Mouse (Mus musculus): ENCODE data around the gene Gm21775. TPM values are rescaled to one million over a fixed set of nuclear protein-coding genes. Genes with fewer than 3 reads are reported as not detected.
"Not testable (repeated sequence)": the region's sequence is repeated elsewhere in the genome, so short reads cannot be mapped to it uniquely, and the experiment has no call there.

Gm21775 gene
- not detected in 2 replicates for polyA plus RNA-seq (2015; fragmentation: Nextera tagmentation; extraction: Ambion mirVana)

DNA sequence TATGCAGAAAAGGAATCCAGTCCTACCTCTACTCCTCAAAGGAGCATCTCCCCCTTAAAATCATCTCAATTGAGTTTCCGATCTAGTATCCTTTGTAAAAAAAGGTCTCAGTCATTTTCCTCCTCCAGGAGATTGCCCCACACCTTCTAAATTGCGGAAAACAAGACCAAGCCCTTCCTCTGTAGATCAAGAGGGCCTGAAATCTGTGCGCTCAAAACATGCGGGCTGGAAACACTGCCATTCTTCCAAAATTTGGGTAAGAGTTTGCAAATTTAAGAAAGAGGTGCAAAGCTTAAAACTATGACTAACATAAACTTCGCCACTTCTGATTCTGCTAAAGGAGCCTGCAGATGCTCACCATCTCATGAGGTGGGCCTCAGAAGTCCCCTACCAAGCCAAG lies at the start of gene Gm21775:
Gene Gm21775, plus strand, starts transcription at position 301 of the 400 bp plus-strand sequence.
- H3K4me1 ChIP-seq (replicated peaks; ENCODE audit: control insufficient read depth, insufficient read depth, low read length); ATAC-seq; H3K4me3 ChIP-seq (replicated peaks; ENCODE audit: low read length); H3K27ac ChIP-seq (ENCODE audit: low read length); H3K9me3 ChIP-seq (ENCODE audit: control insufficient read depth, low read length); H3K9ac ChIP-seq (replicated peaks; ENCODE audit: low read depth, low read length); H3K36me3 ChIP-seq (ENCODE audit: control insufficient read depth, insufficient read depth); H3K27me3 ChIP-seq (replicated peaks; ENCODE audit: control insufficient read depth, insufficient read depth, low read length); H3K4me2 ChIP-seq (ENCODE audit: low read length): not testable (repeated sequence)
- 90% methylated on average over 2 of the region's 5 CpGs for WGBS

DNA sequence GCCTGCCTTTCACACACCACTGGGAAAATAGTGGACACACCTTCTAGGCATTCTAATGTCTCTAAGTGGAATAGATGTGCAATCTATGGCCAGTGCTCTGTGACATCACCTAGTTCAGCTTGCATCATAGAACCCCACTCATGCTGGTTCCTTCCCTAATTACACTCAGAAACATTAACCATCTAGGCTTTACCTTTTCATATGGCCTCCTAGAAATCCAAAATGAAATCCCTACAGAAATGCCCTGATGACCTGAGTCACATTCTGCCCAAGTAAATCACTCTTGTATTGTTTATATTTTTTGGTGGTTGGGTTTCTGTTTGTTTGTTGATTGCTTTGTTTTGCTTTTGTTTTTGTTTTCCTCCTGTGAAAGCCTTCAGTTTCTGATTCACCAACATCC lies 17.3 kb upstream of the Gm21775 start, which contains the start of gene Gm20737:
Gene Gm20737, minus strand, starts transcription at position 101 of the 400 bp plus-strand sequence.
- H3K4me3 ChIP-seq (replicated peaks; ENCODE audit: low read length); H3K27me3 ChIP-seq (replicated peaks; ENCODE audit: control insufficient read depth, insufficient read depth, low read length); H3K4me2 ChIP-seq (ENCODE audit: low read length); H3K4me1 ChIP-seq (replicated peaks; ENCODE audit: control insufficient read depth, insufficient read depth, low read length); ATAC-seq; H3K27ac ChIP-seq (ENCODE audit: low read length); H3K36me3 ChIP-seq (ENCODE audit: control insufficient read depth, insufficient read depth); H3K9me3 ChIP-seq (ENCODE audit: control insufficient read depth, low read length); H3K9ac ChIP-seq (replicated peaks; ENCODE audit: low read depth, low read length): not testable (repeated sequence)

Other genes starting within 250 kb of the Gm21775 start
- not detected in 2 replicates for gene Gm20834, start 228.9 kb upstream of the Gm21775 start, polyA plus RNA-seq (2015; fragmentation: Nextera tagmentation; extraction: Ambion mirVana)
- not detected in 2 replicates for gene Gm28510, start 140.7 kb upstream of the Gm21775 start, polyA plus RNA-seq (2015; fragmentation: Nextera tagmentation; extraction: Ambion mirVana)
- not detected in 2 replicates for gene Gm20737, start 17.4 kb upstream of the Gm21775 start, polyA plus RNA-seq (2015; fragmentation: Nextera tagmentation; extraction: Ambion mirVana)
- not detected in 2 replicates for gene Gm21900, start 62.9 kb downstream of the Gm21775 start, polyA plus RNA-seq (2015; fragmentation: Nextera tagmentation; extraction: Ambion mirVana)
- gene Gm20777, start 199.0 kb downstream of the Gm21775 start, polyA plus RNA-seq (2015; fragmentation: Nextera tagmentation; extraction: Ambion mirVana) = not detected in 2 replicates